In genomic region chr8:44094818-44095217, GRCm38 (mm10) we compare ENCODE assay signal across 17 mouse cellular contexts.
"Had no signal": no experiment of that assay in that cellular context is flagged by ENCODE, and none has a peak within 500 bp of the region (broad histone marks: within the 10 kb centered on the region; RNA-seq: fewer than 3 reads in every experiment).

No protein-coding gene starts in this region.

- H3K27me3 ChIP-seq: limb, embryonic 12.5 days; limb, embryonic 15.5 days; megakaryocyte, embryonic 14.5 days; midbrain, embryonic 13.5 days had no signal

- H3K4me1 ChIP-seq: limb, embryonic 12.5 days; limb, embryonic 15.5 days; midbrain, embryonic 10.5 days; midbrain, embryonic 13.5 days had no signal

- DNase-seq: kidney, postnatal 14 days; kidney, postnatal 4 days; left cerebral cortex, postnatal 4 days; liver, postnatal 0 days; lung, embryonic 14.5 days; thymus, adult 18-20 months; thymus, postnatal 4 days had no signal

- H3K4me3 ChIP-seq: limb, embryonic 12.5 days; limb, embryonic 15.5 days; megakaryocyte, embryonic 14.5 days; midbrain, embryonic 10.5 days; midbrain, embryonic 13.5 days had no signal

- H3K4me2 ChIP-seq: limb, embryonic 12.5 days; limb, embryonic 15.5 days; liver, embryonic 11.5 days; lung, embryonic 14.5 days; midbrain, embryonic 13.5 days had no signal

- H3K9me3 ChIP-seq: limb, embryonic 12.5 days; limb, embryonic 15.5 days; megakaryocyte, embryonic 14.5 days; midbrain, embryonic 10.5 days; midbrain, embryonic 13.5 days had no signal

- ATAC-seq: liver, postnatal 0 days; lung, postnatal 0 days; midbrain, embryonic 13.5 days; midbrain, embryonic 16.5 days had no signal

- H3K36me3 ChIP-seq: limb, embryonic 12.5 days; limb, embryonic 15.5 days; midbrain, embryonic 10.5 days; midbrain, embryonic 13.5 days had no signal

- H3K9ac ChIP-seq: limb, embryonic 12.5 days; limb, embryonic 15.5 days; liver, embryonic 14.5 days; liver, postnatal 0 days; lung, embryonic 14.5 days; midbrain, embryonic 13.5 days had no signal

- H3K27ac ChIP-seq: limb, embryonic 12.5 days; limb, embryonic 15.5 days; liver, embryonic 14.5 days; macrophage; midbrain, embryonic 10.5 days; midbrain, embryonic 13.5 days had no signal
